Mouse (Mus musculus): ENCODE data around the gene Zbtb22. TPM values are rescaled to one million over a fixed set of nuclear protein-coding genes. Genes with fewer than 3 reads are reported as not detected.

Gene Zbtb22
- polyA plus RNA-seq, 1 experiment from 2014 or later = 15.4 TPM

DNA sequence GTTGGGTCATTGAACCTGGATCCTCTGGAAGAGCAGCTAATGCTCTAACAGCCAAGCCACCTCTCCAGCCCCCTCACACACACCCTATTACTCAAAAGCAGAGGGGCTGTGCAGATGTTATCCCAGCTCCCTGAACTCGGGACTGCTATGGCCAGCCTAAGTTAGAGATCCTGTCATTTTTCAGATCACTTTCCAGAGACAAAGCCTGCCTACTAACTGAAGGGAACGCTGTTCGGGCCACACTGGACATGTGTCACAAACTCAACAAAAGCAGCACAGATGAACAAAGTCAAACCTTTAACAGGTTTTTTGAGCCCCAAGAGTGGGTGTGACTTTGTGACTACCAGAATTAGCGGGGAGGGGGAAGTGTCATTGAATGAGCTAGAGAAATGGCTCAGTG, 37.2 kb downstream of the Zbtb22 start:
- H3K36me3 ChIP-seq = peaks cover 12% of the 10 kb centered on the region
- peaks cover 48% of the 10 kb centered on the region for H3K4me1 ChIP-seq
- no peak for ATAC-seq (ENCODE audit: insufficient read depth, low FRiP score, low read depth)
- WGBS = 75% methylated on average over 4 of the region's 4 CpGs
- H3K4me2 ChIP-seq = peak overlapping the region; percentile 75
- H3K27me3 ChIP-seq (replicated peaks) = no peaks in the 10 kb centered on the region
- H3K9me3 ChIP-seq = no peaks in the 10 kb centered on the region
- H3K9ac ChIP-seq = no peak overlapping the region
- 0 out of 2 replicates have a peak overlapping the region, but pooled peaks have one; percentile 21 for H3K27ac ChIP-seq
- peak overlapping the region; percentile 13; the same call in 1 of the 2 replicates for H3K4me3 ChIP-seq (replicated peaks)

DNA sequence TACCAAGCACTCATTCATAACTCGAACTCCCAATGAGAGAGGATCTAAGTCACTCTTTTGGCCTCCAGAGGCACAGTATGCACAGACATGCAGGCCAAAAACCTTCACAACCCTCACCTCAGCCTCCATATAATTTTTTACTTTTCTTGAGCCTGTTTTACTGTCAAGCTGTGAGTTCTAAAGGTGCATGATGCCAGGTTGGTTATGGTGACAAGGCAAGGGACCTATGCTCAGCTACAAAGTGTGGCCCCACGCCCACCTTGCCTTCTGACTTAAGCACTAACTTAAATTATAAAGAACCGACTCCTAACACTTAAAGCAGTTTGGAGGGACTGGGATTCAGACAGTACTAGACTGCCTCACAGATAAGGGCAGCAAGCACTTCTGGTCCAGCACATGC, 37.6 kb downstream of the Zbtb22 start:
- Histone ChIP-seq H3K27me3 (replicated peaks) (no peaks in the 10 kb centered on the region), H3K9ac (no peak overlapping the region), H3K4me2 (peak overlapping the region; percentile 75), H3K36me3 (peaks cover 12% of the 10 kb centered on the region), H3K27ac (0 out of 2 replicates have a peak overlapping the region, but pooled peaks have one; percentile 21), H3K9me3 (no peaks in the 10 kb centered on the region), H3K4me1 (peaks cover 48% of the 10 kb centered on the region), H3K4me3 (replicated peaks) (peak overlapping the region; percentile 13; the same call in 1 of the 2 replicates)
- no peak for ATAC-seq (ENCODE audit: insufficient read depth, low FRiP score, low read depth)
- 68% methylated on average over 3 of the region's 3 CpGs for WGBS

DNA sequence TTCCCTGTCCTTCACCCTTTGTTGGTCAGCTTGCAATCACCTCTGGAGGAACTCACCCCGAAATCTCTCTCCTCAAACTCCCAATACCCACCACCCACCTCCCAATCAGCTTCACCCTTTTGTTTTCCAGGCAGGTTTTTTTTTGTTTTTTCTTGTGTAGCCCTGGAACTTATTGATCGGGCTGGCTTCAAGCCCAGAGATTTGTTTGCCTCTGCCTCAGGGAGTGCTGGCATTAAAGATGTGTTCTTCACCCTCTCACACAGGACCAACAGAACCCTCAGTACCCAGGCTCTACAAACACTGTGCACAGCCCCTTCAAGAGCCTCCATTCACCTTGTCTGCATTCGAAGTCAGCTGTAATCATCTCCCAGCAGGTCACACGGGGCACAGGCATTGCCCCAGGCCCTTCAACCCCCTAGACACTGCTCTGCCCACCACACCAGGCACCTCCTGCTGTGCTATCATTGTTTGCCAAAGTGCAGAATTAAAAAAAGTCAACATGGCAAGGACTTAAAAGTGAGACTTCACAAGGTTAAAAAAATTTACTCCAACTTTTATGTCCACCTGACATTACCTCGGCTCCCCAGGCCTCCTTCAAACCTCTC, 38.4 kb downstream of the Zbtb22 start:
- Histone ChIP-seq H3K9me3 (no peaks in the 10 kb centered on the region), H3K4me3 (replicated peaks) (peak overlapping the region; percentile 94), H3K4me2 (peak overlapping the region; percentile 75), H3K27me3 (replicated peaks) (no peaks in the 10 kb centered on the region), H3K27ac (peak overlapping the region; percentile 93; the same call in 1 of the 2 replicates), H3K9ac (peak overlapping the region; percentile 100), H3K4me1 (peaks cover 48% of the 10 kb centered on the region), H3K36me3 (peaks cover 13% of the 10 kb centered on the region)
- ATAC-seq (ENCODE audit: insufficient read depth, low FRiP score, low read depth) = no peak
- 28% methylated on average over 5 of the region's 5 CpGs for WGBS

DNA sequence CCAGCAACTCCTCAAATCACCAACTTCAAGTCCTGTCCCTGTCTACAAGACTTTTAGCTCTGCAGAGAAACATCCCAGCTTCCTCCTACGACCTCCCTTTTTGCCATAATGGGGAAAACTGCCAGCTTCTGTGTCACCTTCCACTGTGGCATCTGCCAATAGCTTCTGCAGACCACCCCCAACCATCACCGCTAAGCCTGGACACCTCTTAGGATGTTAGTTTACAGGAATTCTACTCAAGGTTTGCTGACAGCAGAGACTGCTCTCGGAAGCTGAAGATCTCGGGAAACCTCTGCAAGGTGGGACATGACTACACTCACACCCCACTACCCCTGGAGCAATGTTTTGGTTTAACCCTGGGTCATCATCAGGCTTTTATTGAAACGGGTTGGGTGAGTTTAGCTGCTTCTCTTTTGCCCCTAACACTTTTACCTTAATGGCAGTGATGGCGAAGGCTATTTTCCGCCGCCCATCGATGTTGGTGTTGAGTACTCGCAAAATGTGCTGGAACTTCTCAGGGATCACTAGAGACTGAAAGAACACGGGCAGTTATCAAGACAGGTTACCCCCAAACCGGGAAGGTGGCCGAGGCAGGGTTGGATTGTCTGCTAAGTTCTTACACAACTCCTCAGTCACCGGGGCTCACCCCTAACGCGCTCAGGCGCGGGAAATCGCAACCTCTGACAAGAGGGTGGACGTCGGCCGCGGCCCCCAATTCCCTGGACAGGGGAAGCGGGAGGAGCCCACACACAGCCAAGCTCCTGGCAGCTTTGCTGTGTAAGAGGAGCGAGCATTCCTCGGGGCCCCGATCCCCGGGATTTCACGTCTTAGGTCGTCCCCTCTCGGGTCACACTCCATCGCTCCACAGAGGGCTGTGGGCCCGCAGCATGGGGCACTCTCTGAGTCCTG, 39.2 kb downstream of the Zbtb22 start:
- Histone ChIP-seq H3K36me3 (peaks cover 19% of the 10 kb centered on the region), H3K4me3 (replicated peaks) (peak overlapping the region; percentile 94), H3K9me3 (no peaks in the 10 kb centered on the region), H3K27ac (peak overlapping the region; percentile 93), H3K4me1 (peaks cover 48% of the 10 kb centered on the region), H3K9ac (peak overlapping the region; percentile 100), H3K27me3 (replicated peaks) (no peaks in the 10 kb centered on the region), H3K4me2 (peak overlapping the region; percentile 75)
- WGBS = under 1% methylated on average over 33 of the region's 33 CpGs
- peak; percentile 3; the same call in 1 of the 2 replicates for ATAC-seq (ENCODE audit: insufficient read depth, low FRiP score, low read depth)

DNA sequence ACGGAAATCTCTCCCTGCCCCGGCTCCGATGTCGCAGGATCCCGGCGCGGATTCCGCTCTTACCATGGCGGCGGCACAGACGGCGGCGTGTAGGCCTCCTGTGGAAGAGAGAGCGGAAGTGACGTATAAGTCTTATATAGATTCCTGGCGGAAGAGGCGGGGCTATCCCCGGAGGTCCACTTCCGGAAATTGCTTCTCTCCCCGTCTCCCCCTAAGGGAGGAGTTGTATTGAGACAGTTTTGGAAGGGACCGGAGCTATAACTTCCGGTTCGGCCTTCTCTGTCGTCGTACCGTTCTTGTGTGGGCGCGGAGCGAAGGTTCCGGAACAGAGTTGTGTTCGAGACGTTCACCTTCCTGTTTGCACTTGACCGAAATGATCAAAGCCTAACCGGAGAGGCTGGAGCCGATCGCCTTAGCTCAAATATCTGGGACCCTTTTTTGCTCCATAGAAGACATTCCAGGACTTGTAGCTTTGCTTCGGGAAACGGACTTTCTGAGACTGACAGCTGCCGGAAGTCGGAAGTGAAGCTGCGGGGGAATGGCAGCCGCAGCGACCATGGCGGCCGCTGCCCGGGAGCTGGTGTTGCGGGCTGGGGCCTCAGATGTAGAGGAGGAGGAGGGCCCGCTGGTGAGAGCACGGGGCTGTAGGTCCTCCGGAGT, 40.0 kb downstream of the Zbtb22 start, which contains the start of the genes Vps52 and Rps18:
Gene Vps52 (plus strand): TSS at position 258 of the 660 bp plus-strand sequence.
Gene Rps18 (minus strand): TSS at position 447 of the 660 bp plus-strand sequence.
- under 1% methylated on average over 50 of the region's 50 CpGs for WGBS
- peaks cover 40% of the 10 kb centered on the region for H3K4me1 ChIP-seq
- H3K9me3 ChIP-seq = no peaks in the 10 kb centered on the region
- peaks cover 25% of the 10 kb centered on the region for H3K36me3 ChIP-seq
- peak within 1 kb of the TSS; percentile 100 for H3K9ac ChIP-seq
- peak within 1 kb of the TSS; percentile 94 for H3K4me3 ChIP-seq (replicated peaks)
- H3K27me3 ChIP-seq (replicated peaks) = no peaks in the 10 kb centered on the region
- H3K27ac ChIP-seq = peak within 1 kb of the TSS; percentile 93
- ATAC-seq (ENCODE audit: insufficient read depth, low FRiP score, low read depth) = peak; percentile 86
- peak within 1 kb of the TSS; percentile 75 for H3K4me2 ChIP-seq

DNA sequence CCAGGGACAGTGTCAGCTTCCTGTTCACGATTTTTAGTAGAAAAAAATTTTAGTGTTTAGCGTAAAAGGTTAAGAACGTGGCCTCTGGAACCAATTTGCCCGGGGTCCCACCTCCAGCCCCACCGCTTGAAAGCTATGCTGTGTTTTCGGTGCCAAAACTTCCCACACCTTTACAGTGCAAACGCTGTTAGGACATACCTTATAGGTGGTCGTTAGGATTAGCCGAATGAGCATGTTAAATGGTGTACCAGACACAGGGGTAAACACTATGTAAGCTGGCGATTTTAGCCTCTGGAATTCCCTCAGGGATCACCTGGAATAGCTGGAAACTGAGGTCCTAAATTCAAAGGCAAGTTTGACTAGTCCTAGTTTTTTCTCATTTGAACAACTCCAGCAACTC, 40.6 kb downstream of the Zbtb22 start:
- Histone ChIP-seq H3K27ac (peak overlapping the region; percentile 90), H3K27me3 (replicated peaks) (no peaks in the 10 kb centered on the region), H3K4me2 (peak overlapping the region; percentile 75), H3K36me3 (peaks cover 25% of the 10 kb centered on the region), H3K4me1 (peaks cover 34% of the 10 kb centered on the region), H3K4me3 (replicated peaks) (peak overlapping the region; percentile 94), H3K9ac (peak overlapping the region; percentile 76), H3K9me3 (no peaks in the 10 kb centered on the region)
- WGBS = 5% methylated on average over 10 of the region's 10 CpGs
- ATAC-seq (ENCODE audit: insufficient read depth, low FRiP score, low read depth) = no peak

DNA sequence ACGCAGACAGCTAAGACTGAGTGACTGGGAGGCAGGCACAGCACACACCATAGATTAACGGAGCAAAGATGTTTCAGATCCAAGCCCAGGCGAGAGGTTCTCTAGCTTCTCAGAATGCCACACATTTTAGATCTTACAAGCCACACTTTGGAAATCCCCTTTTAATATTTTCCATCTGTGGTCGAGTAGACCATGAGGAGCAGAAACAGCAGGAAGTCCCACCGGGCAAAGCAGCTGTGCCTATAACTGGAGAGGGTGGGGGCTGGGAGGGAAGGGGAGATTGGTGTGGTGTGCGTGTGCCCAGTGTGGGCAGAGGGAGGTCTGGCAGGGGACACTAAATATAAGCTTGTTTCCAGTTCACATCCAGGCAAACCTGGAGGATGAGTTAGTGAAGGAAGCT, 41.8 kb downstream of the Zbtb22 start:
- 81% methylated on average over 6 of the region's 6 CpGs for WGBS
- Histone ChIP-seq H3K9ac (no peak overlapping the region), H3K4me3 (replicated peaks) (no peak overlapping the region), H3K27ac (no peak overlapping the region), H3K9me3 (no peaks in the 10 kb centered on the region), H3K4me2 (no peak overlapping the region), H3K4me1 (peaks cover 25% of the 10 kb centered on the region), H3K27me3 (replicated peaks) (no peaks in the 10 kb centered on the region), H3K36me3 (peaks cover 24% of the 10 kb centered on the region)
- no peak for ATAC-seq (ENCODE audit: insufficient read depth, low FRiP score, low read depth)

DNA sequence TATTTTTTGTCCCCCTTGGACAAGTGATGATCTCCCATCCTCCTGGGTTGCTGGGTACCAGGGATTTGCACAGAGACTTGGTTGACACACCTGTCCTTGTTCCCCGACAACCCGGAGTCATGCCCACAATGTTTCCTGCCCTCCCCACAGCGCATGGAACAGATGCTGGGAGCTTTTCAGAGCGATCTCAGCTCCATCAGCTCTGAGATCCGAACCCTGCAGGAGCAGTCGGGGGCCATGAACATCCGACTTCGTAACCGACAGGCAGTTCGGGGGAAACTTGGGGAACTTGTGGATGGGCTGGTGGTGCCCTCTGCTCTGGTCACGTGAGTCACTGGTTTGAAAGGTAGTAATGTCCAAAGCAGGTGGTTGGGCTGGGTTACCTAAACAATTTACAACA, 42.7 kb downstream of the Zbtb22 start:
- no peak overlapping the region for H3K4me3 ChIP-seq (replicated peaks)
- H3K9ac ChIP-seq = no peak overlapping the region
- peaks cover 24% of the 10 kb centered on the region for H3K36me3 ChIP-seq
- no peaks in the 10 kb centered on the region for H3K27me3 ChIP-seq (replicated peaks)
- H3K4me1 ChIP-seq = peaks cover 15% of the 10 kb centered on the region
- no peak overlapping the region for H3K27ac ChIP-seq
- ATAC-seq (ENCODE audit: insufficient read depth, low FRiP score, low read depth) = no peak
- H3K4me2 ChIP-seq = no peak overlapping the region
- no peaks in the 10 kb centered on the region for H3K9me3 ChIP-seq
- 92% methylated on average over 11 of the region's 11 CpGs for WGBS

DNA sequence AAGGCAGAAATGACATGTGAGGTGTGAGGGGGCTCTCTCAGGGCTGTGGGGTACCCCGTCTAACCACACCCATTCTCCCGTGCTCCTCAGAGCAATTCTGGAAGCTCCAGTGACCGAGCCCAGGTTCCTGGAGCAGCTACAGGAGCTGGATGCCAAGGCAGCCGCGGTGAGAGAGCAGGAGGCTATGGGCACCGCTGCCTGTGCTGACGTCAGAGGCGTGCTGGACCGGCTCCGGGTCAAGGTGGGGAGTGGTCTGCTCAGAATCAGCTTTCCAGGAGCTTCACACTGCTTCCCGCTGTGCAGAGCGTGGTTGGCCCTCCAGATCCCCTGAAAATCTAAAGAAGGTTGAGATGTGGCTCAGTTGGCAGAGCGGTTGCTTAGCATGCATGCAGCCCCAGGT, 43.4 kb downstream of the Zbtb22 start:
- peaks cover 29% of the 10 kb centered on the region for H3K36me3 ChIP-seq
- WGBS = 95% methylated on average over 13 of the region's 13 CpGs

DNA sequence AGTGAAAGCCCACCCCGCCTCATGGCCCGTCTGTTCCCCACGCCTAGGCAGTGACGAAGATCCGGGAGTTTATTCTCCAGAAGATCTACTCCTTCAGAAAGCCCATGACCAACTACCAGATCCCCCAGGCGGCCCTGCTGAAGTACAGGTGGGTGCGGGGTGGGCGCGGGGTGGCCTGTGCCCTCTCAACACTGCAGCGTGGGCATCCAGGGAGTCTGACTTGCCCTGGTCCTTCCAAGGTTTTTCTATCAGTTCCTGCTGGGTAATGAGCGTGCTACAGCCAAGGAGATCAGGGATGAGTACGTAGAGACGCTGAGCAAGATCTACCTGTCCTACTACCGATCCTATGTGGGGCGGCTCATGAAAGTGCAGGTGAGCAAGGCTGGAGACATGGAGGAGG, 44.2 kb downstream of the Zbtb22 start:
- WGBS = 88% methylated on average over 15 of the region's 15 CpGs
- Histone ChIP-seq H3K36me3 (peaks cover 29% of the 10 kb centered on the region), H3K27me3 (replicated peaks) (no peaks in the 10 kb centered on the region), H3K4me1 (peaks cover 4% of the 10 kb centered on the region; the same call in 1 of the 2 replicates), H3K4me2 (no peak overlapping the region), H3K4me3 (replicated peaks) (no peak overlapping the region), H3K9me3 (no peaks in the 10 kb centered on the region), H3K27ac (no peak overlapping the region), H3K9ac (no peak overlapping the region)
- no peak for ATAC-seq (ENCODE audit: insufficient read depth, low FRiP score, low read depth)

More for the DNA sequence above, 43.4 kb downstream of the Zbtb22 start:
- Histone ChIP-seq H3K4me2 (no peak overlapping the region), H3K27ac (no peak overlapping the region), H3K4me3 (replicated peaks) (no peak overlapping the region), H3K27me3 (replicated peaks) (no peaks in the 10 kb centered on the region), H3K9me3 (no peaks in the 10 kb centered on the region), H3K4me1 (peaks cover 8% of the 10 kb centered on the region), H3K9ac (no peak overlapping the region)
- no peak for ATAC-seq (ENCODE audit: insufficient read depth, low FRiP score, low read depth)

DNA sequence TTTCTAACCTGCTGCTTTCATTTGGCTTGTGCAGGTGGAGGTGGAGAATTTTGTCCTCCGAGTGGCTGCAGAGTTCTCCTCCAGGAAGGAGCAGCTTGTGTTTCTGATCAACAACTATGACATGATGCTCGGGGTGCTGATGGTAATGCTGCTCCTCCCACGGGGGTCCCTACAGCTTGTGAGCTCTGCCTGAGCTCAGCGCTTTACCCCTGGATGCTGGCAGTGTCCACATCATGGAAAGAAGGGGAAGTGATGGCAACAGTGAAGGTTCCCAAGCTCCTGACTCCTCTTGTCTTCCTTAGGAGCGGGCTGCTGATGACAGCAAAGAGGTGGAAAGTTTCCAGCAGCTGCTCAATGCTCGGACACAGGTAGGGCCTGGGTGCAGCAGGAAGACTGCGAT, 47.2 kb downstream of the Zbtb22 start:
- H3K4me2 ChIP-seq = no peak overlapping the region
- no peaks in the 10 kb centered on the region for H3K27me3 ChIP-seq (replicated peaks)
- H3K4me1 ChIP-seq = no peaks in the 10 kb centered on the region
- no peaks in the 10 kb centered on the region for H3K9me3 ChIP-seq
- H3K9ac ChIP-seq = no peak overlapping the region
- H3K27ac ChIP-seq = no peak overlapping the region
- peaks cover 36% of the 10 kb centered on the region for H3K36me3 ChIP-seq
- WGBS = 93% methylated on average over 7 of the region's 7 CpGs
- ATAC-seq (ENCODE audit: insufficient read depth, low FRiP score, low read depth) = no peak
- H3K4me3 ChIP-seq (replicated peaks) = no peak overlapping the region

Measured in stomach, embryonic 15.5 days (tissue).